Mouse (Mus musculus) splenic B cell, adult 2 months (primary cell): Measurements from ENCODE around the gene Pik3ap1.
A peak's percentile ranks its signal among the peaks of the same experiment; 100 is the strongest.
"Not testable (repeated sequence)": the region's sequence is repeated elsewhere in the genome, so short reads cannot be mapped to it uniquely, and the experiment has no call there.

ENCODE experiments used
- DNase-seq: peaks from one replicate; pipeline ENCODE4 v3.0.0-alpha.2; 2011; ENCODE audit warnings: low read depth, low spot score
- H3K27me3 ChIP-seq: 2 replicates; pipeline ENCODE4 v1.6.1; 2012; ENCODE audit warnings: mild to moderate bottlenecking, low read length, moderate library complexity, mixed read lengths; ENCODE audit not compliant: control insufficient read depth, poor library complexity, insufficient read depth, severe bottlenecking
- H3K36me3 ChIP-seq: 2 replicates; pipeline ENCODE4 v1.6.1; 2012; ENCODE audit warnings: mild to moderate bottlenecking, low read length, moderate library complexity, mixed read lengths; ENCODE audit not compliant: control insufficient read depth, poor library complexity, insufficient read depth, severe bottlenecking

Gene Pik3ap1

GRCm38 (mm10) chr19:41384922-41385508, at the start of gene Pik3ap1:
TSS of gene Pik3ap1 (minus strand) at chr19:41385102.
- Histone ChIP-seq H3K27me3 (no peaks in the 10 kb centered on the region), H3K36me3 (no peaks in the 10 kb centered on the region)
- peak; percentile 87 for DNase-seq

GRCm38 (mm10) chr19:41431512-41432164, 46.7 kb upstream of the Pik3ap1 start:
- not testable (repeated sequence) for DNase-seq, H3K36me3 ChIP-seq, H3K27me3 ChIP-seq

GRCm38 (mm10) chr19:41425927-41426772, 41.2 kb upstream of the Pik3ap1 start:
- not testable (repeated sequence) for DNase-seq, H3K27me3 ChIP-seq, H3K36me3 ChIP-seq

- no peak for DNase-seq
- no peaks in the 10 kb centered on the region for H3K27me3 ChIP-seq
- no peaks in the 10 kb centered on the region for H3K36me3 ChIP-seq
Measured at GRCm38 (mm10) chr19:41421264-41421663, 36.4 kb upstream of the Pik3ap1 start.

- Histone ChIP-seq H3K36me3 (no peaks in the 10 kb centered on the region), H3K27me3 (no peaks in the 10 kb centered on the region)
- DNase-seq: no peak
Measured at GRCm38 (mm10) chr19:41418786-41419185, 33.9 kb upstream of the Pik3ap1 start.

GRCm38 (mm10) chr19:41417995-41418394, 33.1 kb upstream of the Pik3ap1 start:
- H3K27me3 ChIP-seq: no peaks in the 10 kb centered on the region
- no peak for DNase-seq
- H3K36me3 ChIP-seq: no peaks in the 10 kb centered on the region

- DNase-seq: no peak
- H3K27me3 ChIP-seq: no peaks in the 10 kb centered on the region
- H3K36me3 ChIP-seq: no peaks in the 10 kb centered on the region
Measured at GRCm38 (mm10) chr19:41416201-41416600, 31.3 kb upstream of the Pik3ap1 start.

GRCm38 (mm10) chr19:41402603-41403002, 17.7 kb upstream of the Pik3ap1 start:
- no peaks in the 10 kb centered on the region for H3K36me3 ChIP-seq
- DNase-seq: peak; percentile 61
- H3K27me3 ChIP-seq: no peaks in the 10 kb centered on the region

GRCm38 (mm10) chr19:41390856-41391255, 6.0 kb upstream of the Pik3ap1 start:
- H3K36me3 ChIP-seq: no peaks in the 10 kb centered on the region
- peak; percentile 93 for DNase-seq

GRCm38 (mm10) chr19:41389351-41389750, 4.4 kb upstream of the Pik3ap1 start:
- H3K36me3 ChIP-seq: no peaks in the 10 kb centered on the region
- DNase-seq: no peak
- H3K27me3 ChIP-seq: no peaks in the 10 kb centered on the region

More at GRCm38 (mm10) chr19:41390856-41391255, 6.0 kb upstream of the Pik3ap1 start:
- no peaks in the 10 kb centered on the region for H3K27me3 ChIP-seq

GRCm38 (mm10) chr19:41388242-41388641, 3.3 kb upstream of the Pik3ap1 start:
- no peaks in the 10 kb centered on the region for H3K27me3 ChIP-seq
- H3K36me3 ChIP-seq: no peaks in the 10 kb centered on the region
- no peak for DNase-seq

- no peaks in the 10 kb centered on the region for H3K27me3 ChIP-seq
- no peaks in the 10 kb centered on the region for H3K36me3 ChIP-seq
- DNase-seq: no peak
Measured at GRCm38 (mm10) chr19:41387262-41387661, 2.4 kb upstream of the Pik3ap1 start.

- peak; percentile 85 for DNase-seq
- H3K27me3 ChIP-seq: no peaks in the 10 kb centered on the region
- no peaks in the 10 kb centered on the region for H3K36me3 ChIP-seq
Measured at GRCm38 (mm10) chr19:41384406-41384851, 473 bp downstream of the Pik3ap1 start.

- no peaks in the 10 kb centered on the region for H3K27me3 ChIP-seq
- peak; percentile 76 for DNase-seq
- no peaks in the 10 kb centered on the region for H3K36me3 ChIP-seq
Measured at GRCm38 (mm10) chr19:41382391-41382978, 2.4 kb downstream of the Pik3ap1 start.
